Mouse (Mus musculus) cerebellum, postnatal 36 days (tissue): ENCODE results near the gene Bves.

ENCODE experiments used
- DNase-seq, 2 experiments: peaks; one replicate each; pipeline ENCODE4 v3.0.0; 2021 to 2022; ENCODE audit warnings: mixed read lengths in 2 of 2

The Bves gene

GRCm38 (mm10) chr10:45356091-45356490, 20.5 kb downstream of the Bves start:
- no peak for DNase-seq

- DNase-seq, result no peak
Observed at GRCm38 (mm10) chr10:45363396-45363795, 27.8 kb downstream of the Bves start.

- no peak for DNase-seq
Observed at GRCm38 (mm10) chr10:45366987-45367705, 31.6 kb downstream of the Bves start.

GRCm38 (mm10) chr10:45369639-45370038, 34.1 kb downstream of the Bves start:
- DNase-seq, result no peak

GRCm38 (mm10) chr10:45370545-45370944, 35.0 kb downstream of the Bves start:
- no peak for DNase-seq

- DNase-seq, result peak; percentile 52 to 60
Observed at GRCm38 (mm10) chr10:45372994-45373692, 37.6 kb downstream of the Bves start.

- no peak for DNase-seq
Observed at GRCm38 (mm10) chr10:45378269-45378668, 42.7 kb downstream of the Bves start.

- DNase-seq, result no peak
Observed at GRCm38 (mm10) chr10:45381937-45382636, 46.5 kb downstream of the Bves start.

- no peak for DNase-seq
Observed at GRCm38 (mm10) chr10:45382637-45382958, 47.0 kb downstream of the Bves start.

GRCm38 (mm10) chr10:45398211-45398610, 62.6 kb downstream of the Bves start:
- DNase-seq, result no peak

- no peak for DNase-seq
Observed at GRCm38 (mm10) chr10:45399702-45400243, 64.2 kb downstream of the Bves start.

- no peak for DNase-seq
Observed at GRCm38 (mm10) chr10:45410624-45411341, 75.2 kb downstream of the Bves start.

GRCm38 (mm10) chr10:45411741-45412140, 76.2 kb downstream of the Bves start:
- no peak for DNase-seq

GRCm38 (mm10) chr10:45412144-45412543, 76.6 kb downstream of the Bves start:
- DNase-seq, result no peak
